Mouse (Mus musculus) neural tube, embryonic 15.5 days (tissue): ENCODE results near the gene Gpr137b. TPM values are rescaled to one million over a fixed set of nuclear protein-coding genes. Genes with fewer than 3 reads are reported as not detected.
"Not testable (repeated sequence)": the region's sequence is repeated elsewhere in the genome, so short reads cannot be mapped to it uniquely, and the experiment has no call there.

ENCODE experiments used
- ATAC-seq: fragments of 200-750 bp; cut with Nextera tagmentation; 2 replicates; pipeline ENCODE4 v1.8.0; 2017; ENCODE audit warnings: mild to moderate bottlenecking, moderate TSS enrichment, moderate library complexity; ENCODE audit not compliant: low FRiP score
- H3K27ac ChIP-seq: fragments of 300-500 bp; sonication (generic); replicated peaks from 2 replicates; pipeline ENCODE4 v1.5.1; 2015; ENCODE audit warnings: mild to moderate bottlenecking, inconsistent platforms
- H3K27me3 ChIP-seq: fragments of 300-500 bp; sonication (generic); replicated peaks from 2 replicates; pipeline ENCODE4 v1.6.1; 2015; ENCODE audit warnings: inconsistent platforms
- H3K36me3 ChIP-seq: fragments of 300-500 bp; sonication (generic); 2 replicates; pipeline ENCODE4 v1.6.1; 2015; ENCODE audit warnings: inconsistent platforms
- H3K4me1 ChIP-seq: fragments of 300-500 bp; sonication (generic); 2 replicates; pipeline ENCODE4 v1.6.1; 2015; ENCODE audit warnings: inconsistent platforms
- H3K4me2 ChIP-seq: fragments of 300-500 bp; sonication (generic); 2 replicates; pipeline ENCODE4 v1.6.1; 2015; ENCODE audit warnings: inconsistent platforms, mild to moderate bottlenecking, moderate library complexity
- H3K4me3 ChIP-seq: fragments of 300-500 bp; sonication (generic); replicated peaks from 2 replicates; pipeline ENCODE4 v1.5.1; 2015; ENCODE audit warnings: mild to moderate bottlenecking, inconsistent platforms
- H3K9ac ChIP-seq: fragments of 300-500 bp; sonication (generic); replicated peaks from 2 replicates; pipeline ENCODE4 v1.6.1; 2015; ENCODE audit warnings: mild to moderate bottlenecking, inconsistent platforms
- H3K9me3 ChIP-seq: fragments of 300-500 bp; sonication (generic); replicated peaks from 2 replicates; pipeline ENCODE4 v1.6.1; 2016; ENCODE audit warnings: inconsistent platforms
- WGBS: fragments of 180-500 bp; shearing (Covaris S2); methylation state at CpG from one replicate; pipeline ENCODE4 v1.1.7; 2015; ENCODE audit warnings: mixed read lengths; 5-methylcytosine and 5-hydroxymethylcytosine counted together
- polyA plus RNA-seq: library from polyadenylated mRNA; unstranded; fragments of >200 nt; fragmentation: Nextera tagmentation; extraction: Ambion mirVana; gene quantifications from 2 replicates; pipeline ENCODE4 v1.2.1, GENCODE M21; 2015

Gene Gpr137b
- polyA plus RNA-seq, 1 experiment from 2014 or later, result 24.5 TPM

- not testable (repeated sequence) for H3K36me3 ChIP-seq, ATAC-seq, H3K27me3 ChIP-seq, H3K27ac ChIP-seq, H3K9me3 ChIP-seq, H3K4me3 ChIP-seq, H3K4me2 ChIP-seq, H3K9ac ChIP-seq, H3K4me1 ChIP-seq
- WGBS, result 80% methylated on average over 6 of the region's 6 CpGs
These were observed 10.8 kb upstream of the Gpr137b start for GRCm38 (mm10) chr13:13404517-13405155.

DNA sequence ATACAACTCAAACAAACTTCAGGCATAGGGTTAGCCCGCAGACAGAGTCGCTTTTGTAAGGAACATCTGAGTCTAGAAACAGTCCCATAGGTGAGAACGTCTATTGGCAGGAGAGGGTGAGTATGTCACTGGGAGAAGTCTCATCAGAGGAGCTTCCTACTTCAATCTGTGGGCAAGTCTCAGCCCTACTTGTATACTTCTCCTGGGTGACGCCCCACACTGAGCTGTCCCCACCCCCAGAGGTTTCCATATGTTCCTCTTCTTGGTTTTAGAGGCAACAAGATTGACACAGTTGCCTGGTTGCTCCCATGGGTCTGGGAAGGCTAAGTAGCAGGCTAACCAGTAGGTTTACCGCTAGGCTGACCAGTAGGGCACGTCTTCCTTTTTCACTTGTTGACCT, 10.0 kb upstream of the Gpr137b start:
- not testable (repeated sequence) for H3K9ac ChIP-seq, H3K4me2 ChIP-seq, H3K27me3 ChIP-seq, H3K4me1 ChIP-seq, H3K36me3 ChIP-seq, H3K4me3 ChIP-seq, H3K9me3 ChIP-seq, ATAC-seq, H3K27ac ChIP-seq
- 85% methylated on average over 6 of the region's 6 CpGs for WGBS

- H3K9me3 ChIP-seq, H3K9ac ChIP-seq, H3K36me3 ChIP-seq, H3K4me2 ChIP-seq, H3K4me1 ChIP-seq, ATAC-seq, H3K27me3 ChIP-seq, H3K4me3 ChIP-seq, H3K27ac ChIP-seq: not testable (repeated sequence)
- 91% methylated on average over 3 of the region's 3 CpGs for WGBS
These were observed 9.6 kb upstream of the Gpr137b start for GRCm38 (mm10) chr13:13403366-13403765.

- not testable (repeated sequence) for H3K4me2 ChIP-seq, H3K4me1 ChIP-seq, H3K27ac ChIP-seq, H3K36me3 ChIP-seq, H3K4me3 ChIP-seq, H3K9ac ChIP-seq, ATAC-seq, H3K9me3 ChIP-seq, H3K27me3 ChIP-seq
- WGBS, result 83% methylated on average over 5 of the region's 5 CpGs
These were observed 9.0 kb upstream of the Gpr137b start for GRCm38 (mm10) chr13:13402818-13403217.

- 83% methylated on average over 3 of the region's 3 CpGs for WGBS
These were observed 7.0 kb upstream of the Gpr137b start for GRCm38 (mm10) chr13:13400851-13401250.

GRCm38 (mm10) chr13:13394096-13394395, 232 bp upstream of the Gpr137b start:
- under 1% methylated on average over 15 of the region's 15 CpGs for WGBS

More at GRCm38 (mm10) chr13:13400851-13401250, 7.0 kb upstream of the Gpr137b start:
- not testable (repeated sequence) for H3K9ac ChIP-seq, H3K27me3 ChIP-seq, H3K4me1 ChIP-seq, H3K4me3 ChIP-seq, ATAC-seq, H3K4me2 ChIP-seq, H3K36me3 ChIP-seq, H3K9me3 ChIP-seq, H3K27ac ChIP-seq

DNA sequence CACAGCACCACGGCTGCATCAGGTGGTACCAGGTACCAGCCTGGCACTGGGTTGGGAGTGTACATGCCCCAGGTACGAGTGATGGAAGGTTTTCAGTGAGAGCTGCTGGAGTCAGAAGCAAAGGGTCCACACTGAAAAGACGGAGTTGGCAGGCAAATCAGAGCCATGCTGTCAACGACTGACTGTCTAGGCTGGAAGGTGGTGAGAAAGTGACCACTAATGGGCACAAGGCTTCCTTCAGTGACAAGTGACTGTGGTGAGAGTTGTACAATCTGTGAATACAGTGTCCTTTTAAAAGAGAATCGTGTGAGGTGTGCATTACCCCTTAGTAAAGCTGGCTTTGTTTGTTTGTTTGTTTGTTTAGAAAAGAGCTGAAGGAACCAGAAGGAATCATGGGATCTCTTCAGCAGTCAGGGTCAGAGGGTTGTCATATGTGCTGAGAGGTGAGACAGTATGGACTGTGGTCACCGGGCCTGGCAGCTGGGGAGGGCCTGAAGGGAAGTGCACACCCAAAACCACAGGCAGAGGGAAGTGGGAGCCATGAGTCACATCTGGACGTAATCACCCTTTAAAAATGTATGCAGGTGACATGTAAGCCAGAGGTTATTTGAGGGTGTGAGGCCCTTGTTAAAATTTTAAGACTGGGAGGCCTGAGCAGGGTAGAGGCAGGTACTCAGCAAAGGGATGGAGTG, 15.5 kb downstream of the Gpr137b start:
- not testable (repeated sequence) for H3K27ac ChIP-seq, H3K4me1 ChIP-seq, H3K4me3 ChIP-seq, H3K36me3 ChIP-seq, H3K27me3 ChIP-seq, H3K4me2 ChIP-seq, ATAC-seq, H3K9me3 ChIP-seq, H3K9ac ChIP-seq
- WGBS, result 100% methylated on average over 1 of the region's 7 CpGs

More at GRCm38 (mm10) chr13:13394096-13394395, 232 bp upstream of the Gpr137b start:
- peak overlapping the region; percentile 58 for H3K4me2 ChIP-seq
- ATAC-seq, result peak; percentile 85
- not testable (repeated sequence) for H3K27ac ChIP-seq, H3K9me3 ChIP-seq, H3K36me3 ChIP-seq, H3K27me3 ChIP-seq, H3K4me1 ChIP-seq
- H3K9ac ChIP-seq, result peak overlapping the region; percentile 26; the same call in 1 of the 2 replicates
- H3K4me3 ChIP-seq, result peak overlapping the region; percentile 46

GRCm38 (mm10) chr13:13377180-13377579, 16.6 kb downstream of the Gpr137b start:
- no peak overlapping the region for H3K9ac ChIP-seq
- H3K27ac ChIP-seq, result no peak overlapping the region
- H3K9me3 ChIP-seq, result no peaks in the 10 kb centered on the region
- H3K4me3 ChIP-seq, result no peak overlapping the region
- ATAC-seq, result no peak
- WGBS, result 90% methylated on average over 5 of the region's 5 CpGs
- 0 out of 2 replicates have a peak, but pooled peaks cover 4% of the 10 kb centered on the region for H3K36me3 ChIP-seq
- H3K4me1 ChIP-seq, result no peaks in the 10 kb centered on the region
- H3K27me3 ChIP-seq, result no peaks in the 10 kb centered on the region
- H3K4me2 ChIP-seq, result no peak overlapping the region

DNA sequence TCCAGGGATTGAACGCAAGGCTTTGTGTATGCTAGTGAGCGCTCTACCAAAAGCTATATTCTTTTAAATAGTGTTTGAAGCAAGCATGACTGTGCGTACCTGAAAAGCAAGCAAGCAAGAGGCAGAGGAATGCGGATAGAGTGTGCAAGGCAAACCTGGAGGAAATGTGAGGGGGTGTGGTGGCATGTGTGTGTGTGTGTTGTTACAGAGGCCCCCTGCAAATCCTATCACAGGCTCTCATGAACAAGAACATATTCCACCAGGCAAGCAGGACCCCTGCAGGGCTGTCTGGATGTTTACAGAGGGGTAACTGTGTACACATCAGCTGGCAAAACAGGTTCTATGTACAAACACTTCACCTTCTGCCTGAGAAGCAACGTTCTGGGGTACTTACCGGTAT, 19.8 kb downstream of the Gpr137b start:
- not testable (repeated sequence) for H3K4me2 ChIP-seq, H3K27me3 ChIP-seq, H3K27ac ChIP-seq, ATAC-seq, H3K4me1 ChIP-seq, H3K36me3 ChIP-seq, H3K9me3 ChIP-seq, H3K9ac ChIP-seq, H3K4me3 ChIP-seq
- WGBS, result 92% methylated on average over 6 of the region's 6 CpGs

DNA sequence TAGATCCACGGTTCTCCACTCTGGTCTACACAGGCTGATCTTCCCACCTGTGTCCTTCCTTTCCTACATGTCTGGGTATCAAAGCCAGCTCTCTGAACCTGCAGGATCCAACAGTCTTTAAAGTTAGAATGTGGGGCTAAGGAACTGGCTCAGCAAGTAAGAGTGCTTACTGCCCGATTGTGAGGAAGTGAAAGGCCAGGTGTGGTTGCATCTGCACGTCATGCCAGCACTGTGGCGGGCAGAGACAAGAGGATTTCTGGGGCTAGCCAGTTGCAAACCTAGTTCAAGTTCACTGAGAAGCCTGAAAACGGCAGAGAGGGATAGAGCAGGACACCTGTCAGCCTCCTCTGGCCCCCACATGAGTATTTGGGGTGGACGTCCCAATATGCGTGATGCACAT, 22.4 kb downstream of the Gpr137b start:
- H3K9me3 ChIP-seq, H3K4me2 ChIP-seq: not testable (repeated sequence)

GRCm38 (mm10) chr13:13366371-13366770, 27.4 kb downstream of the Gpr137b start:
- ATAC-seq, result not testable (repeated sequence)

More for the DNA sequence above, 22.4 kb downstream of the Gpr137b start:
- WGBS, result 96% methylated on average over 7 of the region's 7 CpGs
- not testable (repeated sequence) for H3K4me1 ChIP-seq, H3K27me3 ChIP-seq, H3K27ac ChIP-seq, H3K36me3 ChIP-seq, H3K4me3 ChIP-seq, ATAC-seq, H3K9ac ChIP-seq

DNA sequence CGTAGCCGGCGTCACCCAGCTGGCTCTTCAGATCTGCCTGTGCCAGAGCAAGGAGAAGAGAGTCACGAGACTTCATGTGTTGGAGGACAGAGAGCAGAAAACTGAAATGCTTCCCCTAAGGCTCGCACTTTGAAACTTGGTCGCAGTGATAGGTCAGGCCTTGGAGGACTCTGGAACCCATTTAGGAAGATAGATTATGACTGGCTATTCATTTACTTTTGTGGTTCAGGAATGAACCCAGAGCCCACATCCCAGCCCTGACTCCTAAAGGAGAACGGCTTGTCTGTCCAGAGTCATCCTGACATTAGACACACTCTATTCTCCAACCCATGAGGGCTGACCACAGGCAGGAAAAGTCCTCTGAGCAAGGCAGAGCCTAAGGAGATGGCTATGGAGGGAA, 30.3 kb downstream of the Gpr137b start:
- ATAC-seq, H3K9ac ChIP-seq, H3K27me3 ChIP-seq, H3K9me3 ChIP-seq, H3K4me1 ChIP-seq, H3K4me3 ChIP-seq, H3K27ac ChIP-seq, H3K4me2 ChIP-seq: not testable (repeated sequence)
- WGBS, result 95% methylated on average over 7 of the region's 7 CpGs
- peaks cover 13% of the 10 kb centered on the region; the same call in 1 of the 2 replicates for H3K36me3 ChIP-seq

More at GRCm38 (mm10) chr13:13366371-13366770, 27.4 kb downstream of the Gpr137b start:
- H3K9ac ChIP-seq, H3K27ac ChIP-seq, H3K4me3 ChIP-seq, H3K4me1 ChIP-seq, H3K4me2 ChIP-seq, H3K9me3 ChIP-seq, H3K27me3 ChIP-seq: not testable (repeated sequence)
- peaks cover 11% of the 10 kb centered on the region; the same call in 1 of the 2 replicates for H3K36me3 ChIP-seq
- 92% methylated on average over 2 of the region's 2 CpGs for WGBS
